Mouse (Mus musculus): ENCODE measurements around the gene Cfap69.

Gene Cfap69

DNA sequence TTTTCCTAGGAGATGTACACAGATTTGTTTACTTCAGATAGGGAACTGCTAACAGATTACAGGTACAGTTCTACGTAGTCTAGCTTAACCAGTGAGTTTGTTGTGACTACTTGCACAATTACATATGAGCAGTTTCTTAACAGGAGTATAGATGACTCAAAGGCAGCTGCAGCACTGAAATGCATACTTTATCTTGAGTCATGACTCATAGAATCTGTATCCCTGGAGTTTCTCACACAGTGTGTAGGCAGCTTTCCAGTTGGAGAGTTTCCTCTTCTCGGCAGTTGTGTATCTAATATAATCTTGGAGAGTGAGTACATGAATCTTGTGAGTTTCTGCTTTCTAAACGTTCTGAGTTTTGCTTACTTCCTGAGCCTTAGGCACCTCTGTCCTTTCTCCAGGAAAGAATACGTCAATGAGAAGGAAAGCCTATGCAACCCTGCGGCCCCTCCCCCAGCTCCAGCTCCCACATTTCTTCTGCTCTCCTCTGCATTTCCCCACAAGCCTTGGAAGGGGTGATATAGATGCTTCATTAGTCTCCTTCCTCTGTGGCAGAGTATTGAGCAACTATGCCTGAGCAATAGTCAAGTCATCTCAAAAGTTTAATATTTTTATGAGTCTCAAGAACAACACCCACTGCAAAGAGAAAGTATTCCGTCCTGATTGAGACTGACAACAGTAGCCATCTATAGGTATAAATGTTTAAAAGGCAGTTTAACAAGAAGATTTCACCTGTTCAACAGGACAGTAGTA, 15.0 kb downstream of the Cfap69 start:
- no peak for DNase-seq

DNA sequence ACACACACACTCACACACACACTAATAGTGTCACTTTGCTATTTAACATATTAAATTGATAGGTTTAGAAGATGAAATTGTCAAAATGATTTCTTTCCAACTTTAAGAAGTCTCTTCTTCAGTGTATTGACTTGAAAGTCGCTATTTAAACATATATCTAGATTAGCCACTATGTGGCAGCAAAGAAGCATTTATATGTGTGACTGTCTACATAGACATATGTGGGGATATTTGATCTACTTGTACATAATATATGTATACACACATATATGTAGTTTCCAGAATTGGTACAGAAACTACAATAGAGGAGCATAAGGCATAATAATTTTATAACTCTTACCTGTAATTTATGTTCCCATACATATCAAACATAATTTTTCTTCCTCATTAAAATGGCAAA, 17.9 kb downstream of the Cfap69 start:
- DNase-seq = no peak

- no peak for DNase-seq
These were observed 25.5 kb downstream of the Cfap69 start for GRCm38 (mm10) chr5:5638496-5638895.

DNA sequence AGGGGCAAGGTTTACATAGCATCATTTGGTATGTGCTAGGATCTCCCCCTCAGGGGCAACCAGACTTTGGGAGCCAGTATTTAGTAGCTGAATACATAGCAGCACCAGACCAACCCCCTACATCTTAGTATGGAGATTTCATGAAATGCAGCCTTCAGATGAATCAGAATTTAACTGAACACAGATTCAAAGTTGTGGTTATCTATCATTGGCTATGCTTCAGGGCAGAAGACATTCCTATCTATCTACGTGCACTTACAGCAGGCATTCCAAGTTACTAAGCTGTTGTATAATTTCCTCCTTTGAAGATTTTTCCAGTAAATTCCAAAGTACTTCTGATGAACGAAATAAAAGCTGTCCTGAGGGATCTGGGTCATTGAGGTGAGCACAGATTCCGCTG, 38.5 kb downstream of the Cfap69 start:
- no peak for DNase-seq

DNA sequence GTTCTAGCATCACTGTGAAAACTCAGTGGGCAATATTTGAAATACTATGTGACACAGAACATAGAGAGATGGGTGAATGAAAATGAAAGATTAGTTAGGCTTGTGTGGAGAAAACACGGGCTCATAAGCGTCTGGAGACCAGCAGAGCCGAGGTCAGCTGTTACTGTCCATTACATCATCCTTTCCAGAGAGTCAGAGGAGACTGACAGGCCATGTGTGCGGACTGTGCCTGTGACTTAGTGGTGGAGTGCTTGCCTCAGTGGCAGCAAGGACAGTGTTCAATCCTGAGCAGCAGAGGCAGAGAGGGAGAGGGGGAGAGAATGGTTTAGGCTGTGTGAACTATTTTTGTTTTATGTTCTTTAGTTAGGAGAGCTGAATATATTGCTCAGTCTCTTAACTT, 45.7 kb downstream of the Cfap69 start:
- no peak for DNase-seq

DNA sequence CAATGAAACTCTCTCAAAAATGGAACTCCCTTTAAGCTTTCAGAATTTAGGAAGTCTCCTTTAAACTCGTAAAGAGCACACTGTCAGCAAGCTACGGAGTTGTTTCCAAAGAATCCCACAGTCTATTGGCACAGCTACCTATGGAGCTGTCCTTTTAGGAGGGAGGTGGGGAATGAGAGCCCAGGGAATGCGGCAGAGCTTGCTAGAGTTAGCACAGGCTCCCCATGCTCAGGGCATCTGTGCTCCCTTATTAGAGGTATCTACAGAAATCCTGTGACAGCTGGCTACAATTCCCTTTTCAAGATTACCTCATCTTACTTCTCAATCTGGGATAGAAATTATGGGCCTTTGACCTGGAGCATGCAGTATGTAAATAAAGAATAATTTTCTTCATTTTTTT, 53.5 kb downstream of the Cfap69 start:
- DNase-seq = no peak

DNA sequence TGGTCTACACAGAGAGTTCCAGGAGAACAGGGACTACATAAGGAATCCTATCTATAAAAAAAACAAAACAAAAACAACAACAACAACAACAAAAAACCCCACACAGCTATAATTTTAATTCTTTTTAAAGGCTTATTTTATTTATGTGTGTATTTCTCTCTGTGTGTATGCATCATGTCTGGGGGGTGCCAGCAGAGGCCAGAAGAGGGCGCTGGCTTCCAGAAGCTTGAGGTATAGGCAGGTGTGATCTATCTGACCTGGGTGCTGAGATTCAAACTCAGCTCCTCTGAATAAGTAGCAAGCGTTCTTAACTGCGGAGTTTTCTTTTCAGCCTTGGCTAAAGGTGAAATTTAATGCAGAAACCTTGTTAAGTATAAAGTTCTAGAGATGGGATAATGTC, 76.4 kb downstream of the Cfap69 start:
- no peak for DNase-seq

DNA sequence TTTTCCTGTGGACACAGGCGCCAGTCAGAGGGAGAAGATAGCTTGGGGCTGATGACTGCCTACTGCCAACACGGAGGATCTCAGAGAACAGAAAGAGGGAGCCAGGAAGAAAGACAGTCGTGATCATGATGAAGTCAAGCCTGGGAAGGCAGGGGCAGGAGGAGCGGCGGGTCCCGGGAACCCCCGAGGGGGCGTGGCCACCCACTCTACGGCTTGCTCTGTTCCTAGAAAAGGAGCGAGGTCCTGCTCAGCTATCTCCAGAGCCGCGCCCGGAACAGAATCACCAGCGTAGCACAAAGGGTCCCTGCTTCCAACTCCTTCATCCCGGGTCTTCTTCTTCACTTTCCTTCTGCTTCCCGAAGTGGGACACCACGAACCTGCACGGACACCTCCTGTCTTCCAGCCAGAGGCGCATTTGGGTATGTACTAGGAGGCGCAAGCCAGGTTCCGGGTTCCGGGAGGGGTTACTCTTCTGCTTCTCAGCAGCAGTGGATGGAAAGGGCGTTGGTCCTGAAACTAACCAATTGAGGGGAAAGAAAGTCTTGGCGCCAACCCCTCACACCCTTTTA, 90.2 kb downstream of the Cfap69 start, which contains the start of gene Gm8773:
TSS of gene Gm8773 (plus strand) at position 51 of the 569 bp plus-strand sequence.
- DNase-seq = no peak

DNA sequence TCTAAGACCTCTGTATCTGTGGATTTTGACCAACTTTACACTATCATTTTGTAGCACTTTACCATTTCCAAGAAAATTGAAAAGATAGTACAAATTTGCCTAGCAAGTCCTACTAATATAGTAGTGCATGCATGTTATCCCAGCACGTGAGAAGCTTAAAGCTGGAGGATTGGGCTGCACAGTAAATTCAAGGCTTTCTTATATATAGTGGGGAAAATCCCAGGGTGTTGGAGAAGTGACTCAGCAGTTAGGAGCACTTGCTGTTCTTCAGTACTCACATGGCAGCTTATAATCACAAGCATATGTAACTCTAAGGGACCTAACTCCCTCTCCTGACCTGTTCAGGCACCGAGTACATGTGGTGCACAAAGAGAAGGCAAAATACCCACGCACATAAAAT, 101.6 kb downstream of the Cfap69 start:
- DNase-seq = no peak

DNA sequence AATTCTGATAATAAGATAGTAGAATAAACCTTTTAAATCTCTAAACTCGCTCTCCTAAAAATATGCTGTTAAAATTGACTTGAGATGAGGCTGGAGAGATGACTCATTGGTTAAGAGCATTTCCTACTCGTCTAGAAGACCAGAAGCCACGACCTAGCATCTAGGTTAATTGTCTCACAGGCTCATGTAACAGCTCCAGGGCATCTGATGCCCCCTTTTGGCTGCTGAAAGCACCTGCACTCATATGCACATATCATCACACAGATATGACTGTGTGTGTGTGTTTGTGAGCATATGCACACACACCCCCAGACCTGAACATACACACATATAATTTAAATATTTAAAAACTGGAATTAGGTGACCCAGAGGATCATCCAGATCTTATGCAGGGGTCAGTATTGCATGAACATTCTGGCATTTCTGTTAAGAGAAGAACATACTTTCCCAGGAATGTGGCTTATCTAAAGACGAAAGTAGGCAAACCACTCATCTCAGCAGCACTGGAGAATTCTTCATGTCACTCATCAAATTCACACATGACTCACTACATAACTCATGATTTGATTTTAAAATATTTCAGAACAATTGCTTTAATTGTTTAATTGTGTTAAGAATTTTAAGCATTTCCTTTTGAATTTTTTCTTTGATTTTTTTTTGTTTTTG, 102.9 kb downstream of the Cfap69 start:
- DNase-seq = no peak

DNA sequence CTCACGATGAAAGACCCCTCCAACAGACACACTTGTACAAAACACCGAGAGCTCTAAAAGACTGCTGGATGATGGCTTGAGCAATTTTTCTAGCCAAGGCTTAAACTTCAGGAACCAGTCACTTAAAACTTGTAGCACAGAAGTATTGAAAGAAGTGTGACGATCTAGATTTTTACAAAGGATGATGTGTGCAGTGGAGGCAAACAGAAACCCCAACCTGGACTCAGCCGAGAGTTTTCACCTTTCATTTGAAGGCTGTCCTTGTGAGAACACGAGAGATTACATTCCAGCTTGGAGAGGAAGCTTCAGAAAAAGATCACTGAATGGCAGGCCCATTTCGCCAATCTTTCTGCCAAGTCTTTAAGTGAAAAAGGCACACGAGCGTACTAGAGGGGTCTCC, 104.2 kb downstream of the Cfap69 start:
- DNase-seq = no peak

- DNase-seq = peak; percentile 96
These were observed 104.8 kb downstream of the Cfap69 start, which contains the start of gene Gtpbp10 for GRCm38 (mm10) chr5:5559079-5559740. Gene Gtpbp10 (minus strand): TSS chr5:5559538.

DNA sequence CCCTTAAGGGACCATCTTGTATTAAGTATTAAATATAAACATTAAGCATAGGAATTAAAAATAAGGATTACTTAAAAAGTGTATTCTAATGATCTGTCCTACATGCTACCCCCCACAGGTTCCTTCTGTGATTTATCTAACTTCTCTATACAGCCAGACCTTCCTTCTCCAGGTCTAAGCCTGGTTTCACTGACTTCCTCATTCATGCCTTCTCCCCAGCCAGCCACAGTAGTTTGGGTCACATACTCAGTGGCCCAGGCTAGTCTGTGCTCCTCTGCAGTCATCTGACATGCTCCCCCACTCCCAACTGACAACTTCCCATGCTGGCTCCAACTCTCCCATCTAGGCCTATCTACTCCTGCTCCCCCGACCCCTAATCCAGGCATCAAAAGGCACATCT, 112.9 kb downstream of the Cfap69 start:
- DNase-seq = no peak

DNA sequence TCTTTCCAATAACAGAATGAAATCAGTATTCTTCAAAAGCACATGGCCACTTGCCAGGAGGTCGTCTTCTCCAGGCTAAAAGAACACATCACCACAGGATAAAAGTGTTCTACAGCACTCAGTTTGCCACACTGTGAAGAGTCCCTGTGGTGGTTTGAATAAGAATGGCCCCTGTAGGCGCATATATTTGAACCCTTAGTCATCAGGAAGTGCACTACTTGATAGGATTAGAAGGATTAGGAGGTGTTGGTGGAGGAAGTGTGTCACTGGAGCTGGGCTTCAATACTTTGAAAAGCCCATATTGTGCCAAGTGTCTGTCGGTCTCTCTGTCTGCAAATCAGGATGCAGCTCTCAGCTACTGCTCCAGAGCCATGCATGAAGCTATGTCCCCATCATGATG, 123.7 kb downstream of the Cfap69 start:
- no peak for DNase-seq

GRCm38 (mm10) chr5:5539771-5540170, 124.3 kb downstream of the Cfap69 start:
- DNase-seq = no peak

- DNase-seq = no peak
These were observed 127.9 kb downstream of the Cfap69 start for GRCm38 (mm10) chr5:5536131-5536530.

GRCm38 (mm10) chr5:5533656-5534420, 130.2 kb downstream of the Cfap69 start:
- no peak for DNase-seq
